Mouse (Mus musculus) heart, embryonic 14.5 days (tissue): ENCODE measurements around the gene Rtn2. TPM values are rescaled to one million over a fixed set of nuclear protein-coding genes. Genes with fewer than 3 reads are reported as not detected.

Experiments
- ATAC-seq: fragments of 200-750 bp; cut with Nextera tagmentation; 2 replicates; pipeline ENCODE4 v1.8.0; 2017; ENCODE audit warnings: low read depth, moderate TSS enrichment; ENCODE audit not compliant: insufficient number of reproducible peaks, insufficient read depth, low FRiP score
- H3K27ac ChIP-seq, 2 experiments: fragments of 200-500 bp in 1 of 2; fragments of 300-500 bp in 1 of 2; sonication (generic) in 1 of 2; replicated peaks in 1 of 2; 2 replicates each; pipeline ENCODE4 v1.5.1; 2012 to 2014; ENCODE audit warnings: low read depth in 2 of 2, low read length in 2 of 2, control low read depth in 1 of 2, mild to moderate bottlenecking in 1 of 2, mixed read lengths in 1 of 2; ENCODE audit not compliant: control insufficient read depth in 1 of 2, insufficient read depth in 1 of 2
- H3K27me3 ChIP-seq: fragments of 300-500 bp; sonication (generic); 2 replicates; pipeline ENCODE4 v1.6.1; 2014; ENCODE audit warnings: mild to moderate bottlenecking, low read length, control low read depth; ENCODE audit not compliant: control insufficient read depth, insufficient read depth
- H3K36me3 ChIP-seq: fragments of 300-500 bp; sonication (generic); 2 replicates; pipeline ENCODE4 v1.6.1; 2014; ENCODE audit warnings: mild to moderate bottlenecking, control low read depth, low read length, mixed read lengths; ENCODE audit not compliant: control insufficient read depth, insufficient read depth
- H3K4me1 ChIP-seq, 2 experiments: fragments of 200-500 bp in 1 of 2; fragments of 300-500 bp in 1 of 2; sonication (generic) in 1 of 2; 2 replicates each; pipeline ENCODE4 v1.6.1; 2012 to 2014; ENCODE audit warnings: low read length in 2 of 2, control low read depth in 1 of 2, mixed read lengths in 1 of 2; ENCODE audit not compliant: control insufficient read depth in 2 of 2, insufficient read depth in 2 of 2
- H3K4me2 ChIP-seq: fragments of 300-500 bp; sonication (generic); 2 replicates; pipeline ENCODE4 v1.6.1; 2014; ENCODE audit warnings: mild to moderate bottlenecking, low read length
- H3K4me3 ChIP-seq, 2 experiments: fragments of 200-500 bp in 1 of 2; fragments of 300-500 bp in 1 of 2; sonication (generic) in 1 of 2; 2 replicates each; pipeline ENCODE4 v1.5.1; 2012 to 2014; ENCODE audit warnings: low read length in 2 of 2, mild to moderate bottlenecking in 2 of 2, control low read depth in 1 of 2, low read depth in 1 of 2, moderate library complexity in 1 of 2; ENCODE audit not compliant: control insufficient read depth in 1 of 2, insufficient read depth in 1 of 2
- H3K9ac ChIP-seq: fragments of 300-500 bp; sonication (generic); 2 replicates; pipeline ENCODE4 v1.6.1; 2014; ENCODE audit warnings: mild to moderate bottlenecking, low read length
- H3K9me3 ChIP-seq: fragments of 300-500 bp; sonication (generic); 2 replicates; pipeline ENCODE4 v1.6.1; 2016; ENCODE audit warnings: low read length, control low read depth; ENCODE audit not compliant: control insufficient read depth
- WGBS: fragments of 180-500 bp; shearing (Covaris S2); extraction: QIAGEN DNeasy Blood & Tissue Kit; methylation state at CpG from one replicate; pipeline ENCODE4 v1.1.7; 2014; 5-methylcytosine and 5-hydroxymethylcytosine counted together
- polyA plus RNA-seq: library from polyadenylated mRNA; unstranded; fragments of >200 nt; fragmentation: Nextera tagmentation; extraction: Ambion mirVana; gene quantifications from 2 replicates; pipeline ENCODE4 v1.2.1, GENCODE M21; 2014

The Rtn2 gene
- polyA plus RNA-seq, 1 experiment from 2014 or later = 43.6 TPM

GRCm38 (mm10) chr7:19255395-19255794, 27.0 kb upstream of the Rtn2 start:
- WGBS = 80% methylated on average over 17 of the region's 17 CpGs
- ATAC-seq = no peak
- no peak overlapping the region for H3K27ac ChIP-seq
- H3K9me3 ChIP-seq = no peaks in the 10 kb centered on the region
- no peak overlapping the region for H3K4me2 ChIP-seq
- H3K9ac ChIP-seq = no peak overlapping the region
- no peaks in the 10 kb centered on the region for H3K4me1 ChIP-seq
- H3K27me3 ChIP-seq = no peaks in the 10 kb centered on the region
- H3K36me3 ChIP-seq = peaks cover 58% of the 10 kb centered on the region
- H3K4me3 ChIP-seq = no peak overlapping the region

- no peak overlapping the region for H3K9ac ChIP-seq
- WGBS = 73% methylated on average over 7 of the region's 7 CpGs
- no peak for ATAC-seq
- no peaks in the 10 kb centered on the region for H3K4me1 ChIP-seq
- H3K27me3 ChIP-seq = no peaks in the 10 kb centered on the region
- no peak overlapping the region for H3K4me2 ChIP-seq
- no peak overlapping the region for H3K27ac ChIP-seq
- H3K36me3 ChIP-seq = peaks cover 70% of the 10 kb centered on the region
- no peak overlapping the region for H3K4me3 ChIP-seq
- H3K9me3 ChIP-seq = no peaks in the 10 kb centered on the region
Measured at GRCm38 (mm10) chr7:19256567-19256966, 25.9 kb upstream of the Rtn2 start.

- WGBS = 38% methylated on average over 11 of the region's 11 CpGs
- no peak overlapping the region for H3K9ac ChIP-seq
- H3K27ac ChIP-seq = no peak overlapping the region; a peak in 1 of 4 replicates
- H3K4me2 ChIP-seq = no peak overlapping the region
- no peaks in the 10 kb centered on the region for H3K4me1 ChIP-seq
- peak; percentile 58 for ATAC-seq
- no peak overlapping the region for H3K4me3 ChIP-seq
- H3K36me3 ChIP-seq = peaks cover 79% of the 10 kb centered on the region
- H3K27me3 ChIP-seq = no peaks in the 10 kb centered on the region
- no peaks in the 10 kb centered on the region for H3K9me3 ChIP-seq
Measured at GRCm38 (mm10) chr7:19257390-19258022, 24.9 kb upstream of the Rtn2 start.

GRCm38 (mm10) chr7:19258336-19258735, 24.1 kb upstream of the Rtn2 start:
- ATAC-seq = no peak
- 70% methylated on average over 3 of the region's 3 CpGs for WGBS

GRCm38 (mm10) chr7:19265147-19265546, 17.3 kb upstream of the Rtn2 start:
- 0 out of 2 replicates have a peak overlapping the region, but pooled peaks have one; percentile 3 for H3K9ac ChIP-seq

More at GRCm38 (mm10) chr7:19258336-19258735, 24.1 kb upstream of the Rtn2 start:
- Histone ChIP-seq H3K4me1 (no peaks in the 10 kb centered on the region), H3K27me3 (no peaks in the 10 kb centered on the region), H3K9me3 (no peaks in the 10 kb centered on the region), H3K27ac (no peak overlapping the region), H3K4me2 (no peak overlapping the region), H3K36me3 (peaks cover 87% of the 10 kb centered on the region), H3K9ac (no peak overlapping the region), H3K4me3 (no peak overlapping the region)

GRCm38 (mm10) chr7:19265928-19266822, 16.2 kb upstream of the Rtn2 start:
- H3K4me2 ChIP-seq = no peak overlapping the region
- ATAC-seq = no peak

More at GRCm38 (mm10) chr7:19265147-19265546, 17.3 kb upstream of the Rtn2 start:
- H3K4me3 ChIP-seq = no peak overlapping the region
- 30% methylated on average over 7 of the region's 7 CpGs for WGBS
- H3K27ac ChIP-seq = no peak overlapping the region
- no peaks in the 10 kb centered on the region for H3K27me3 ChIP-seq
- H3K4me1 ChIP-seq = peaks cover 28 to 46% of the 10 kb centered on the region in 2 experiments
- no peak overlapping the region for H3K4me2 ChIP-seq
- H3K9me3 ChIP-seq = no peaks in the 10 kb centered on the region
- ATAC-seq = no peak
- H3K36me3 ChIP-seq = peaks cover 66% of the 10 kb centered on the region

GRCm38 (mm10) chr7:19267051-19267450, 15.4 kb upstream of the Rtn2 start:
- Histone ChIP-seq H3K9me3 (no peaks in the 10 kb centered on the region), H3K27me3 (no peaks in the 10 kb centered on the region), H3K4me1 (peaks cover 28 to 46% of the 10 kb centered on the region in 2 experiments), H3K4me2 (peak overlapping the region; percentile 9; the same call in 1 of the 2 replicates), H3K36me3 (peaks cover 47% of the 10 kb centered on the region), H3K4me3 (no peak overlapping the region), H3K9ac (peak overlapping the region; percentile 10), H3K27ac (no peak overlapping the region)
- WGBS = 46% methylated on average over 10 of the region's 10 CpGs
- ATAC-seq = no peak

More at GRCm38 (mm10) chr7:19265928-19266822, 16.2 kb upstream of the Rtn2 start:
- Histone ChIP-seq H3K4me1 (peaks cover 28 to 46% of the 10 kb centered on the region in 2 experiments), H3K36me3 (peaks cover 55% of the 10 kb centered on the region), H3K4me3 (no peak overlapping the region), H3K27me3 (no peaks in the 10 kb centered on the region), H3K9me3 (no peaks in the 10 kb centered on the region), H3K27ac (peak overlapping the region in 1 of 2 experiments; percentile 21; a peak in 3 of 4 replicates), H3K9ac (peak overlapping the region; percentile 44; the same call in 1 of the 2 replicates)
- 64% methylated on average over 10 of the region's 10 CpGs for WGBS
